Mouse (Mus musculus): Measurements from ENCODE around the gene Tekt4.
A peak's percentile ranks its signal among the peaks of the same experiment; 100 is the strongest.

Tekt4 gene

GRCm38 (mm10) chr17:25475946-25476744 lies 21.7 kb downstream of the Tekt4 start:
- DNase-seq (ENCODE audit: low spot score in 2 of 2) = peak in 1 of 2 experiments; percentile 43

- no peak for DNase-seq (ENCODE audit: low spot score in 2 of 2)
Measured at GRCm38 (mm10) chr17:25480152-25480551, 25.7 kb downstream of the Tekt4 start.

DNA sequence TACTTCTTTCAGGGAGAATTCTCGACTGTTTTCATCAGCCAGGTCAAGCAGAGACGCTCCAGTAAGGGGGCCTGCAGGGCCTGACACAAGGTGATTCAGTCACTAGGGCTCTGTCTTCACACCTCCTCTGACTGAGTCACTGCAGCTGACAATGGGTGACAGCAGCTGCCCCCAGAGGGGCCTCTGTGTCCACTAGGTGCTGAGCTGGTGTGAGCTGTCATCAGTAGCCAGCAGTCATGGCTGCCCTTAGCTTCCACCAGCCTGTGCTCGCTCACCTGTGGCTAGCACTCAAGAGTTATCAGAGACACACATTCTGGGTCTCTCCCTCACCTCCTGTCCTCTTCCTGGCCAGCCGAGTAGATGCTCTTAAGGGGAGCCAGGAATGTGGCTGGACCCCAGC lies 26.4 kb downstream of the Tekt4 start:
- DNase-seq (ENCODE audit: low spot score in 2 of 2) = no peak

- no peak for DNase-seq (ENCODE audit: low spot score in 2 of 2)
Measured at GRCm38 (mm10) chr17:25482092-25482491, 27.7 kb downstream of the Tekt4 start.

DNA sequence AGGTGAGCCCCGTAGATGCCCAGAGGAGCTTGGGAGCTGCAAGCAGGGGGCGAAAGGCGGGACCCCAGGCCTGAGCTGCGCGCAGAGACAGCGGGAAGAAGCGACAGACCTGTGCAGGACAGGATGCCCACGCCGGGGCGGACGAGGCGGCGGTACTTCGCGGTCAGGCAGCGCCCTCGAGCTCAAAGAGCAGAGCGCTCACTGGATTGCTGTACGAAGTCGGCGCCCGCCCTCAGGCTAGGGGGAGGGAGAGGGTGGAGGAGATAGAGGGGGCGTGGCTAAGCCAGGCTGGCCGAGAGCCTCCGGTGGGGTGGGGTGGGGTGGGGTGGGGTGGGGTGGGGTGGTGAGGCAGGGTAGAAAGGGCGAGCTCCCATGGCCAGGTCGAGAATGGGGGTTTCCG lies 42.6 kb downstream of the Tekt4 start, which contains the start of gene Sstr5:
Sstr5 (minus strand) TSS at position 276 of the 400 bp plus-strand sequence.
- DNase-seq (ENCODE audit: low spot score in 2 of 2) = no peak

DNA sequence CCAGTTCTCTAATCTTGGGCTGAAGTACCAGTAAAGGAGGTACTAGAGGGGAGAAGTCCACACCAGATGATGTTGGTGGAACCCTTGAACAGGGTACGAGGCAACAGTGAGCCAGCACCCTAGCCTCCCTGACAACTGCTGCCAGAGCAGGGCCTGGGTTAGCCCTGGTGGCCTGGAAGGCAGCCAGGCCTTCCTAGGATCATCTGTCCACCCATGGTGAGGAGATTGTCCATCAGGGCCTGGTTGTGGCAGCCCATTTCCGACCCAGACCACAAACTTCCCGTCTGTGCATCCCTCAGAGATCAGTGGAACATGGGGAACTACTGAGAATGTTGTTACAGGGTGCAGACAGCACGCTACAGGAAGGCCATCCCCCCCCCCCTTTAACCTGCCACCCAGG lies 48.2 kb downstream of the Tekt4 start:
- DNase-seq (ENCODE audit: low spot score in 2 of 2) = no peak

GRCm38 (mm10) chr17:25507799-25508198 lies 53.4 kb downstream of the Tekt4 start:
- peak; percentile 4 to 38 for DNase-seq (ENCODE audit: low spot score in 2 of 2)

GRCm38 (mm10) chr17:25508860-25509577 lies 54.6 kb downstream of the Tekt4 start:
- peak in 1 of 2 experiments; percentile 15 for DNase-seq (ENCODE audit: low spot score in 2 of 2)

DNA sequence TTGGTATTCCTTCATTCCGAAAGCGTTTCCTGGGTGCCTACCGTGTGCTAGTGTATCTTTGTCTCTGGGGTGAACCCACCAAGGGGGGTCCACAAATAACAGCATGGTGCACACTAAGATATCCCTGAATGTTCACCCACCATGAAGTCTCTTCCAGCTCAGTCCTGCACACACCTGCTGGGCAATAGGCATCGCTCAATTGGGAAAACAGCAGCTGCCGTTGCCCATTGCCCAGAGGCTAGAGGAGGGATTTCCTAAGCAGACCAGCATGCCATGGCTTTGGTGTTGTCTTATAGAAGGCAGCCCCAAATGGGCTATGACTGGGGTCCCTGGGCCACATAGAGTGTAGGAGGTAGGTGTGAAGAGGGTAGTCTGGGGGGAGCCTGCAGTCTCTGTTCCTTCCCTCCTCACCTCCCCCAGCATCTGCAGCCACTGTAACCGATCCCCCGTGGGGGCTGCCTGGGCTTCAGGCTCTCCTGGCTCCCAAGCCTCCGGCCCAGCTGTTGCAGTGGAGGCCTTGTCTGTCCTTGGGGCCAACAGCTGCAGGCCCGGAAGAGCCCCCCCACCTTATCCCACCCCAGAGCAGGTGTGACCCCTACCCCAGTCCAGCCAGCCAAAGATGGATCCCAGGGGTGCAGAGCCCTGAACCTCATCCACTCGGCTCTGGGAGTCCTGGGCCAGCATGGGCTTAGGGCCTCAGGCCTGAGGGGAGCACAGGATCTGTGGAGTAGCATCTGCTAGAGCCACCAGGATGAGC lies 55.8 kb downstream of the Tekt4 start:
- no peak for DNase-seq (ENCODE audit: low spot score in 2 of 2)

- DNase-seq (ENCODE audit: low spot score in 2 of 2) = no peak
Measured at GRCm38 (mm10) chr17:25511876-25512275, 57.5 kb downstream of the Tekt4 start.

DNA sequence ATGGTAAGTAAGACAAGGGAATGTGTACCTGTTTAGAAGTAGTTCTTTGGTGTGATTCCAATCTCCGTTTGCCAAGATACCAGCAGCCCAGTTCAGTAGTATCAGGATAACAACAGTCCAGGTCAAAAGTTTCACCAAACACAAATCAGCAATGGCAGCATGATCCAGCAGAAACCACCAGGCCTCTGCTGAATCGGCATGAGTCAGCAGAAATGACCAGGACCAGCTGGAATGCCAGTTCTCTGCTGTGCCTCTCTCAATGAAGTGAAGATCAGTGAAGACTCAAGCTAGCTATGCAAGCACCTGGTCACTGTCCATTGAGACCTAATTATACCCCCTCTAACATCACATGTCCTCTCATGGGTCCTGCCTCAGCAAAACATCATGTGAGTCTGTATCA lies 59.6 kb downstream of the Tekt4 start:
- DNase-seq (ENCODE audit: low spot score in 2 of 2) = no peak

GRCm38 (mm10) chr17:25516315-25516714 lies 61.9 kb downstream of the Tekt4 start:
- DNase-seq (ENCODE audit: low spot score in 2 of 2) = no peak

GRCm38 (mm10) chr17:25518144-25518543 lies 63.7 kb downstream of the Tekt4 start:
- DNase-seq (ENCODE audit: low spot score in 2 of 2) = no peak

DNA sequence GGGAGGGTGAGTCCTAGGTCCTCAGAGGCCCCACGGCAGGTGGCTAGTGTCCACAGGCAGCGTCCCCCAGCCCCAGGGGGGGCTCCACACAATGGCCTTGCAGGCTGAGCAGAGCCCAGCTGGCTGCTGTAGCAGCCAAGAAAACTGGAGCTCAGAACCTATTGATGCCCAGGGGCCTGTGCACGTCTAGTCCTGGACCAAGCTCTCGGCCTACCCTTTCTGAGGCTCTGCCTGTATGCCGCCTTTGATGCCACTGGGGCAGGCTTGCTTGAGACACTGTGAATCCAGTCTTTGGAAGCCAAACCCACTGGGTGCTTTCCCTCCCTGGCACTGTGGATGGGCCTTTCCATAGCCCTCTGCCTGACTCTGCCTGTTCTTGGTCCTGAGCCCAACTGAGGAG lies 65.1 kb downstream of the Tekt4 start:
- DNase-seq (ENCODE audit: low spot score in 2 of 2) = no peak

DNA sequence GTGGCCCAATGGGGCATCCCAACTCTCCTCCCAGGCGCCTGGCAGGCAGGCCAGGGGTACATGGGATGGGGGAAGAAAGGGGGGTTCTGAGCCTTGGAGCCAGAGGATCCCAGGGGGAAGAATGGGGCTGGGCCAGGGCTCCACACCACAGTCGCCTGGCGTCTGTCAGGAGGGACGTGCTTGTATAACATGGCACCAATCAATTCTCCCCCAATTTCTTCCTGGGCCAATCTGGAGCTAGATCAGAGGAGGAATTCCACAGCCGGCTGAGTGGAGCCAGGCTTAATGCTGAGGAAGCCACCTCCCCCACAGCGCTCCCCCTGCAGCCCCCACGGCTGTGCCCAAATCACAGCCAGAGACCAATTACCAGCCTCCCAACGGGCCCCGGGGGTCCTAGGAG lies 66.1 kb downstream of the Tekt4 start:
- no peak for DNase-seq (ENCODE audit: low spot score in 2 of 2)

DNA sequence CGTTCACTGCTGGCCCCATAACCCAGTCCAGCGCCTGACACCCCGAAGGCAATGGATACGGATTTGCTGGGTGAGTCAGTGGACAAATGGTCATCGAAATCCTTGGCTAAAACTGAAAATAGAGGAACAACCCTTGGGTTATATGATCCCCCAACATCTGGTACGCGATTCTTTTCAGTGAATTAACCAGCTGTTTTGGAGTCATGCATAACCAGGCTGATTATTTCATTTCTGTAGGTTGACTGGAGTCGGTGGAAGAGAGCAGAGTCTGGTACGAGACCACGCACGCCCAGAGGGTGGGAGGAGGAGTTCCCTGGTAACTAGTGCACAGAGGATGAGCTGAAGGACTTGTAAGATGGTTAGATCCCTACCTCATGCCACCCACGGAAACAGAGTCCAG lies 67.7 kb downstream of the Tekt4 start:
- DNase-seq (ENCODE audit: low spot score in 2 of 2) = no peak
